Mouse (Mus musculus) liver, embryonic 14.5 days (tissue): ENCODE measurements around the gene Stxbp1.

Experiments used
- CTCF ChIP-seq: IDR thresholded peaks from 2 replicates; pipeline ENCODE4 v1.5.1; 2016; ENCODE audit warnings: antibody characterized with exemption, low read depth, control low read depth
- EP300 ChIP-seq: IDR thresholded peaks from 2 replicates; pipeline ENCODE4 v1.6.1; 2016; ENCODE audit warnings: antibody characterized with exemption, low read depth

GRCm38 (mm10) chr2:32768661-32769285, 78.3 kb downstream of the Stxbp1 start:
- TF ChIP-seq EP300 (peak; percentile 58), CTCF (no peak)
